Mouse (Mus musculus): ENCODE results near the gene Vegfa.
A peak's percentile ranks its signal among the peaks of the same experiment; 100 is the strongest.
"Not testable (repeated sequence)": the region's sequence is repeated elsewhere in the genome, so short reads cannot be mapped to it uniquely, and the experiment has no call there.

Vegfa gene

DNA sequence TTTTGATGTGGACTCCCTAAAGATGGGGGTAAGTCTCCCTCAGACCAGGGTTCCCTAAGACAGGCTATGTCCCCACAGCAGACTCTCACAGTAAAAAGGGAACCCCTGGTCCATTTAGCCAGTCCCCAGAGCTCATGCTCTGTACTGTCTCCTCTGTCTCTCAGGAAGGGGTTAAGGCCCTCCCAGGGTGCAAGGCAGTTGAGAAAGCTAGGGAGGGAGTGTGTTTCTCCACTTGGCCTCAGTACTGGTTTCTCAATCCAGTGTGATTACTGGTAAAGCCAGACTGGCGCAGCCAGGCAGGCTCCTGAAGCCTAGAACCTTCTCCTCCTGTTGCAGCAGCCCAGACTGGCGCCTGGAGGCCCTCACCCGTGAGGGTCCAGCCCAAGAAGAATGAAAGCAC lies 26.7 kb downstream of the Vegfa start:
- peak in 1 of 2 experiments; percentile 70 for DNase-seq (ENCODE audit: inconsistent age in 2 of 2, low spot score in 1 of 2)

DNA sequence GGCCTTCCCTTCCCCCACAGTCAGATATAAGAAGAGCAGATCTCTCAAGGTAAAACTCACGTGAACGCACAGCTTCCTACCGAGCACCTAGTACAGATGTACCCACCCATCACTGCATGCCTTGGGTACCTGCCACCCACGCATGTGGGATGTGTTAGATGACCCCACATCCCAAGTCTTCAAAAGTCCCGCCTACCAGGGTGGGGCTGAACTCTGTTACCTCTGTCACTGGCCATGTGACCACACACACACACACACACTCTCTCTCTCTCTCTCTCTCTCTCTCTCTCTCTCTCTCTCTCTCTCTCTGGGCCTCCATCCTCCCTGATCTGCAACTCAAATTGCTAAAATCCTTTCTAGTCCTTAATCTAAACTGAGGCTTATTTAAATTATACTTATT lies 27.7 kb downstream of the Vegfa start:
- DNase-seq (ENCODE audit: inconsistent age in 2 of 2, low spot score in 1 of 2): no peak

DNA sequence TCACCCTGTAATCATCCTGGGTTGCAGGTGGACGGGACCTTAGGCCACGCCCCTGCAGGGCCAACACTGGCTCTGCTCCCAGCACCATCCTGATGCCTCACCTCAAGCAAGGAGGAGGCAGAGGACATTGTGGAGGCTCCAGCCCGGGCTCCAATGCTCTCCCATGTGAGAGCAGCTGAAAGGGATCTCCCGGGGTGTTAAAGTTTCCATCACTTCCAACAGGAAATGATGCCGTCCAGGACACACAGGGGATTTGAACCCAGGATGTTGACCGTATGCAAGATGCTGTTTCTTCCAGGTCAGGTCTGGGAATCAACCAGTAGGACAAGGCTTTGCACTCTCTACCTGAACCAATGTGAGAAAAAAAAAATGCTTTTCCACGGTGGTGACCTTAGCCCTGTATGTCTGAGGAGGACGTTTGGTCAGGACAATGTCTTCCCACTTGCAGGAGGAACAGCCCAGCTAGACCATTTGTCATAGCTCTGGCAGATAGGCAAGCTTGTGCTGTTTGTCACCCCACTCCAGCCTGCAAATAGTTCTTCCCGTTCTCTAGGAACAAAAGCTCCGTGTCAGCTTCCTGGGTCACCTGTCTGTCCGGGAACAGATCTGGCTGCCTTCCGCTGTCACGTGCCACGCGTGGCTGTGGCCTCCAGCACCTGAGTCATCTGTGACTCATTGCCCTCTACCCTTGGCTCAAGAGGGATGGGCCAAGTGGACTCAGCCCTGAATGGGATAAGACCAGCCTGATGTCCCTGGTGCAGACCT lies 28.3 kb downstream of the Vegfa start:
- peak; percentile 92 to 94 for DNase-seq (ENCODE audit: inconsistent age in 2 of 2, low spot score in 1 of 2)

DNA sequence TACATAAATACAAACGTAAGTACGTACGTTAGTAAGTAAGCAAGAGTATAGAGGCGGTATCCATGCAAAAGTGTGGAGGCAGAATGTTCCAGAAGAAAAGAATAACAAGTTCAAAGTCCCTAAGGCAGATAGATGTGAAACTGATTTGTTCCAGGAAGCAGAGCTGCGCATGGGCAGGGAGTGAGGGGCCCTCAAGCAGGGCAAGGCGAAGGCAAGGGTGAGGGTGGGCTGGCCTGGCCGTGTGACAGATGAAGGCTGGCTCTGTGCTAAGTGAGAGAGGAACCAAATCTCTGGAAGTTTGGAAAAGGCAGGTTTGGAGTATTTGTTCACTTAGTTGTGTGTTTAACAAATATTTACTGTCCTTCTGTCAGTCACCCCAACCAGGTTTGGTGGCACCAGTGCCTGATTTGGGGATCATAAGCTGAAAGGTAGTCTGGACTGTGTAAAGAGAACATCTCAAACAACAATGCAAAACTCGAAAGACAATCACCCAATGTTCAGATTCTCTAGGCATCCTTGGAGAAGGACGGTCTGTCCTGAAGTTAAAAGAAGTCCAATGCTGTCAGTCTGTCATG lies 32.7 kb downstream of the Vegfa start:
- DNase-seq (ENCODE audit: inconsistent age in 2 of 2, low spot score in 1 of 2): no peak

DNA sequence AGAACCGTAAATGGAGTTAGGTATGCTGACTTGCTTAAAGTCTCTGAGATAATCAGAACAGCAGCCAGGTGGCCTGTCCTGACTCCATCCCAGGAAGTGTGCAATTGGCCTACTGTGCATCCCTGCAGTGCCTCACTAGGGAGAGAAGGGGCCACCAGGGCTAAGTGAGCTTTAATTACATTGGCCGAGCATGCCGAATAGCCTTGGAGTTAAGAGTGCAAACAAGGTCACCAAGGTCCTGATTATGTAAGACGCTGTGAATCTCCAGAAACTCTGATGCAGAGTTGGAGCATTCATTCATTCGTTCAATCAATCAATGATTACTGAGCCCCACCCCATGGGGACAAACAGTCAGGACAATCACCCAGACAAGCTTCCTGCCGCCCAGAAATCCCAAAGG lies 33.8 kb downstream of the Vegfa start:
- peak; percentile 37 to 86 for DNase-seq (ENCODE audit: inconsistent age in 2 of 2, low spot score in 1 of 2)

DNA sequence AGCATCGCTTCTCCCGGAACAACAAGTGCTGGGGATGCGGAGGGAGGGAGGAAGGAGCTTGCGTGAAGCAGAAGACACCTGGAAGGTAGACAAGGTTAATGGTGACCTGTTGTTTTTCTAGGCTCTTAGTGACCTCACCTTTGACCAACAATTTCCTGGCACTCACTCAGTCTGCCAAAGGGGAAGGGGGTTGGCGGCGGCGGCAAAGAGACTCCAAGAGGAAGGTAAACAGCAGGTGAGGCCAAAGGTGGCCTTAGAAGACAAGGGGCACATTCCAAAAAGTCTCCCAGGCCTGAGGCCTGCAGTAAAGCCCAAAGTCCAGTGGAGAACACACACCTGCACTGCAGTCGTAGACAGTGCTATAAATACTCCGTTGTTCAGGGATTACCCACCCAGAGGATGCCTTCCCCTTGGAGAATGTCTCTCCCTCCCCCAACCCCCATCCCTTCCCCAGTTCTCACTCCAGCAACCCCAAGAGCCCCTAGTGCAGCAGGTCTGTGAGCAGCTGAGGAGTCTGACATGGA lies 35.2 kb downstream of the Vegfa start:
- no peak for DNase-seq (ENCODE audit: inconsistent age in 2 of 2, low spot score in 1 of 2)

DNA sequence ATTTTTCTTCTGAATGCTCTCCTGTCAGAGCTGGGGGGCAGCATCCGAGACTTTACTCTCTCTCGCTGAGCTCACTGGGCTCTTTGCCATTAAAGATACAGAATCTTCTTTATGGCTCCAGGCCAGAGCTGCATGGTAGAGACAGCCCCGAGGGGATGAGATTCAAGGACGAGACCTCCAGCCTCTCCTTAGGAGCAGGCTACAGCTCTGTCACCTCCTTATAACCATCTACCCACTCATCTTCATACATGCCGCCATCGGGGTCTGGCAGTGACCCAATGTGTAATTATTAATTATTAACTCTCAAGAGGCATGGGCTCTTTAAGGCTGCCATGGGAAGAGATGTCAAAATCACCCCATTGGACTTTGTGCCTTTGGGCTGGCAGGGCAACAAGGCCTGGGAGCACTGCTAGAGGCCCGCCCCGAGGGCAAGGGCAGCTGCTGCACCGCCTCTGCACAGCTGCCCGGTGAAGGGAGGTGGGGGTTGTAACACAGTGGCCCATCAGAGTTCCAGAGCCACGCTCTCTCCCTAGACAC lies 37.8 kb downstream of the Vegfa start:
- peak in 1 of 2 experiments; percentile 71 for DNase-seq (ENCODE audit: inconsistent age in 2 of 2, low spot score in 1 of 2)

DNA sequence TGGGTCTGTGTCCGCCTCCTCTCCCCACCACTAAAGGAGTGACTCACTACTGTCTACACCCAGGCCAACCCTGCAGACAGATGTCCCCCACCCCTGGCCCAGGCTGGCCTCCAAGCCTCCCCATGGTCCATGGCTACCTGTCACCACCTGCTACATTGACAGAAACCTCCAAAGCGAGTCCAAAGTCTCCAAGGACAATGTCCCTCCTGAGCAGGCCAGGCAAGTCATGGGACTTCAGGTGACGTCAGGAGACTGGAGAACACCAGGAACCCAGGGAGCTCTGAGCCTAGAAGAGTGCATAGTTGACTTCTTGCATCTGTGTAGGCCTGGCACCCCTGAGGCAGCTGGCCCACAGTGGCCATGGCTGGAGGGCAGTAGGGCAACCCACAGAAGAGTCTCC lies 45.3 kb downstream of the Vegfa start:
- DNase-seq (ENCODE audit: inconsistent age in 2 of 2, low spot score in 1 of 2): no peak

DNA sequence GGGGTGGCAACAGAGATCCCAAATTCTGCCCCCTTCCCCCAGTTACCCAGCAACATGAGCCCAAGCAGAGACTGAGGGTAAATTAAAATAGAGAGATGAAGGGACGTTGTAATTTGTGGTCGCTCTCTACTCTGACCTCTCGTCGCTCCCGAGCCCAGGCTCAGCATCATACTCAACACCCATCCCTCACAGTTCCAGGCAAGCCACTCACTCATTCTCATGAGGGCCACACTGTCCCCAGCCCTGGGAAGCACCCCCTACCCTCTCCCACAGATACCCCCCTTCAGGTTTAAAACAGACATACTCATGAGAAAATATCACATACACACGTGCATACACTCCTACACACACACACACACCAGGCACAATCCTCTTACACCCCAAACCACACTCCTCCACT lies 45.8 kb downstream of the Vegfa start:
- DNase-seq (ENCODE audit: inconsistent age in 2 of 2, low spot score in 1 of 2): no peak

DNA sequence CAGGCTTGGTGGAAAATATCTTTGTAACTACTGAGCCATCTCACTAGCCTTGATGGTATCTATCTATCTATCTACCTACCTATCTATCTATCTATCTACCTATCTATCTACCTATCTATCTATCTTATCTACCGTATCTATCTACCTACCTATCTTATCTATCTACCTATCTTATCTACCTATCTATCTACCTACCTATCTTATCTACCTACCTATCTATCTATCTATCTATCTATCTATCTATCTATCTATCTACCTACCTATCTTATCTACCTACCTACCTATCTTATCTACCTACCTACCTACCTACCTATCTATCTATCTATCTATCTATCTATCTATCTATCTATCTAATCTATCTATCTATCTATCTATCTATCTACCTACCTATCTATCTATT lies 49.0 kb downstream of the Vegfa start:
- not testable (repeated sequence) for DNase-seq (ENCODE audit: inconsistent age in 2 of 2, low spot score in 1 of 2)

DNA sequence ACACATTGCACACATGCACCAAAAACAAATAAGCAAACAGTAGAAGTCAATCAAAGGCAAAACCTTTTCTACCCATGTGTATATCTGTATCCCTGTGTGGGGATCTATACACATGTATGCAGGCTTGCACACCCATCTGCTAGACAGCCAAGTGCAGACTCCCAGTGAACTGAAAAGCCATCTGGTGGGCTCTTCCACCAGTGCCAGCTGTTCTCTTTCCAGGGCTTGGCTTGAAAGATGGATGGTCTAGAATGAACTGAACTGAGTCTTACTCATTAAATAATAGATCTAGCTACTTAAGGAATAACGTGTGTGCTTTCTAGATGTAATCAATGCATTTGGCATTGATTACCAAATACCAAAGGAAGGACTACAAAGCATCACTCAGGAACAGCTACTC lies 50.3 kb downstream of the Vegfa start:
- no peak for DNase-seq (ENCODE audit: inconsistent age in 2 of 2, low spot score in 1 of 2)

DNA sequence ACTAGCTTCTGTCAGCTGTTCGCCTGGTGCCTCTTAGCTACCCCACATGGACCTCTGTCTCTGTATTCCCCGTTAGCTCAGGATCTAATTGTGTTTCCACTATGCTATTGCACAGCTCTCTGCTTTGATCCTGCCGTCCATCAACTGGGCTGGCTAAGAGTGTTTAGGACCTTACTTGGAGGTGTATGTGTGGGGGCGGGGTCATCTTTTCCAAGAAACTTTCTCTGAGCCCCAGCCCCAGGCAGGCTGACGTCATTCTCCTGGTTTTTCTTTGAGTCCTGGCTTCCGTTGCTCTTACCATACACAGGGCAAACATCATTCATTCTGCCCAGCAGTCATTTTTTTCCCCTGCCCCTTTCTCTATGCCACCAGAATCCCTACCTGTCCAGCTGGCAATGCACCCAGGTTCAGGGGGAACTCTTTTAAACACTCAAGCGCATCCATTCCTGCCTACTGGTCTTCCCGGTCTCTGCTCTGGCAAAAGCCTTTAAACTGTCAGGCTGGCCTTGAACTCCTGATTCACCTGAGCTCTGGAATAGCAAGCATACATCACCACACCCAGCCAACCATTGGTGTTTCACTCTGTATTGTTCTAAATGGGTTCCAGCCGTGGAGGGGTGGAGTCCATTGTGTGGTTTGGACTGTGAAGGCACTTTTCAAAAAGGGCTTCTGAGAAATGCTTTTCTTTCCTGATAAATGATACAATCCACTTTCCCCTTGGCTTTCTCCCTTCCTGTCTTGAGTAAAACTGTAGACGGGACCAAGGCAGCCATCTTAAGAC lies 53.0 kb downstream of the Vegfa start:
- no peak for DNase-seq (ENCODE audit: inconsistent age in 2 of 2, low spot score in 1 of 2)

DNA sequence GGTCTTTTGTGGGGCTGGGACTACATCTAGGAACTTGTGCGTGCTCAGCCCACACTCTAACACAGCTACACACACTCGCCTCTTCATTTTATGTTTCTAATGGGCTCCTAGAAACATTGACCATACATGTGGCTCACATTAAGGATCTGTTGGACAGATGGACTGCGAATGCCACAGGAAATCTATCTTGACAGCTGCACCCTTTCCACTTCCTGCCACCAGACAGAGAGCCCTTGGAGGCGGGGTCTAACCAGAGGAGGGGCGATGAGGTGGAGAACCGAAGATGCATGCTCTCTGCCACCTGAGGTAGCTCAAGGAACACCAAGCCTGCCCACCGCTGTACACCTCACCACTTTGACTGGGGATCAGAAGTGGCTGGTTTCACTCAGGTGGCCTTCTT lies 57.7 kb downstream of the Vegfa start:
- no peak for DNase-seq (ENCODE audit: inconsistent age in 2 of 2, low spot score in 1 of 2)

DNA sequence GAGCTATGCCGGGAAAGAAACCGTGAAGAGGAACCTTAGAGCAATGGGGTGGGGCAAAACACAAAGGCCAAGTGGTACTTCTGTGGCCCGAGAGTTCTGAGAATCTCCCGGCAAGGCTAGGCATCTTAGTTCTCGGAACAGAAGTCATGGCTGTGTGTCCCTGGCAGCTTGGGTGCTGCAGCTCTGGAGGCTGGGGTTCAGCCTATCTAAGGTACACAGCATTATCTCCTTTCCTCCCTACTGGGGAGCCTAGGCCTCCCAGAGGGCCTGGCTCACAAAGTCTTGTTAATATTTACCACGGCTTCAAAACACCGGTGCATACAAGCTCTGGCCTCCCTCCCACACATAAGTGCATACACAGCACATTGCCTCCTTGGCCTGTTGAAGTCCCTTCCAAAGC lies 59.0 kb downstream of the Vegfa start:
- no peak for DNase-seq (ENCODE audit: inconsistent age in 2 of 2, low spot score in 1 of 2)

DNA sequence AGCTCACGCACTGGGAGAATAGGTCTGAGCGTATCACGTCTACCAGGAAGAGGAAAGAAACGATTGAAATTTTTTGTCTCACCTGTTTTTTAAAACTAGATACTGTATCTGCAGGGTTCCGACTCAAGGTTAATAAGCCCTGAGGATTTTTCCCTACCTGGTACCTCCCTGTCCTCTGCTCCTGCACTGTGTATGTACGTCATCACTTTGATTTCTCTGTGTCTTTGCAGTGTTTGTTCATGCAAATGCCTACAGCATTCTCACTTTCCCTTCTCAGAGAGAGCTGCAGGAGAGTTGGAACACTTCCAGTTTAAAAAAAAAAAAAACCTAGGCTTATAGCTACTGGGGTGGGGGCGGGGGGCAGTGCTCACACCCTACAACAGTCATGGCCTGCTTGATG lies 59.8 kb downstream of the Vegfa start:
- DNase-seq (ENCODE audit: inconsistent age in 2 of 2, low spot score in 1 of 2): no peak

DNA sequence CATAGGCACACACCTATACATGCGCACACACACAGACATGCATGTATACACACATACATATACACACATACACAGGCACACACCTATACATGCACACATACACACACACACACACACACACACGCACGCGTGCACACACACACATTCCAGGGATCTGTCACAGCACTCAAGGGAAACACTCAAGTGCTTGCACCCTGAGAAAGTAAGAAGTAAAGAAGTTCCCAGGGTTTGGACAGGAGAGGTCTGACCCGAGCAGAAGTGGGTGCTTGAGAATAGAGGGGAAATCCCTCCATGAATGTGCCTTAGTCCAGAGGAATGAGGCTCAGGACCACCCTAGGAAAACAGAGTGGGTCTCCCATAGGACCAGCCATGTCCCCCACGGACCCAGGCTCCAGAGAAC lies 60.4 kb downstream of the Vegfa start:
- no peak for DNase-seq (ENCODE audit: inconsistent age in 2 of 2, low spot score in 1 of 2)

DNA sequence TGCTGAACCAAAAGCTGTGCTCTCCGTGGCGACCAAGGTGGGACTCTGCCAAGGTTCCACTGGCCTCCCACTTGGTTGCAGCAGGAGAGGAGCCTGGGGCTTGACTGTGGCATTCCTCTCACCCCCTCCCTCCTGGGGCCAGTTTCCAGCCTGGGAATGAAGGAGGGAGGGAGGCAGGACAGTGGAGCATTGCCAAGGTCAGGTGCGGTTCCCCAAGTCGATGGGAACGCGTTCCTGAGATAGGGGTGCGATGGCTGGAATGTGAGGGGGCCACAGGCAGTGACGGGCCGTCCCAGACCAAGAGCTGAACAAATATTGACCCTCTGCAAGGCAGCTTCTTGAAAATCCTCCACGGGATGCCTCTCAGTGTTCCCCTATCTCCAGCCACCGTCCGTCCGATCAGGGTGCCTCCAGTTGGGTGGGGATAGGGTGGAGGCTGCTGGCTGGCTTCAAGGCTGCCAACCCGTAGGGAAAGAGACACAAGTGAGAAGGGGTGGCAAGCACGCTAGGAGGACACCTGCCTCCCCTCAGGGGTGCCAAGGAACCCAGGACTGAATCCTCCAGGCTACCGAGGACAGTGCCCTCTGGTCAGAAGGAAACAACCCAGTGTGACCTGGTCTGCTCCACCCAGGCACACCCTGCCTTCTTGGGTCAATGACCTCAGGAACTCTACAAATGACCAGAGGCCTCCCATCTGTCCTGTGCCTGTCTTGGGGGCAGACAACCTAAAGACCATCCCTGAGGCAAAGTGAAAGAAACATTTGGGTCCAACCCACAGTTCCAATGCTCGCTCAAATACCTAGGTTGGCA lies 61.2 kb downstream of the Vegfa start:
- DNase-seq (ENCODE audit: inconsistent age in 2 of 2, low spot score in 1 of 2): peak in 1 of 2 experiments; percentile 63

DNA sequence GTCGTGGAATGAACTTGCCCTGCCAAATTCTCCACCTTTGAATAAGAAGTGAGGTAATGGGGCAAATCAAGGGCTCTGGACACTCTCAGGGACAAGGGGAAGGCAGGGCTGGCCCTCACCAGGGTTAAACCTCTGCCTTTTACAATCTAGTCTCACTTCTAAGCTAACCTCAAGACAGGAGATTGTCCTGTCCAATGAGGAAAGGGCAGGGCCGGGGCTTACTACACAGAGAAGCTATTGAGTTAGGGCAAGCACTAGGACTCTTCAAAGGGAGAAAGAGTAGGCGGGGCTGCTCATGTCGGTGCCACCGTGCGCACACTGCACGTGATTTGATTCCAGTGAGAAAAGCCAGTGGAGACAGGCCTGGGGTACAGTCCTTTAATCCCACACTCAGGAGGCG lies 62.6 kb downstream of the Vegfa start:
- DNase-seq (ENCODE audit: inconsistent age in 2 of 2, low spot score in 1 of 2): peak in 1 of 2 experiments; percentile 62

DNA sequence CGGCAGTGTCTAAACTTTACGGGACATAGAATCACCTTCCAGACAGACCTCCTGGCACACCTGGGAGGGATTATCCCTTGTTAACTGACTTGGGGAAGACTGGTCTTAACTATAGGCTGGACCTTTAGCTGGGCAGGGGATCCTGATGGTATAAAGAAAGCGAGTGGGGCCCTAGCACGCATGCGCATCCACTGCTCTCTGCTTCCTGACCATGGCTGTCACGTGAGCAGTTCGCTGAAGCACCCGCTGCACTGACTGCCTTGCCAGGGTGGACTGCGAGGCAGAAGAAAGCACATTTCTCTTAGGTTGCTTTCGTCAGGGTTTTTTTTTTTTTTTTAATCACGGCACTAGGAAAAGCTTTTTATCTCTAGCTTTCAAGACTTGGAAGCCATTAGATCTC lies 63.8 kb downstream of the Vegfa start:
- DNase-seq (ENCODE audit: inconsistent age in 2 of 2, low spot score in 1 of 2): no peak

Data from adrenal gland, adult (tissue).